Mouse (Mus musculus): ENCODE data around the gene Vmac.

The Vmac gene

DNA sequence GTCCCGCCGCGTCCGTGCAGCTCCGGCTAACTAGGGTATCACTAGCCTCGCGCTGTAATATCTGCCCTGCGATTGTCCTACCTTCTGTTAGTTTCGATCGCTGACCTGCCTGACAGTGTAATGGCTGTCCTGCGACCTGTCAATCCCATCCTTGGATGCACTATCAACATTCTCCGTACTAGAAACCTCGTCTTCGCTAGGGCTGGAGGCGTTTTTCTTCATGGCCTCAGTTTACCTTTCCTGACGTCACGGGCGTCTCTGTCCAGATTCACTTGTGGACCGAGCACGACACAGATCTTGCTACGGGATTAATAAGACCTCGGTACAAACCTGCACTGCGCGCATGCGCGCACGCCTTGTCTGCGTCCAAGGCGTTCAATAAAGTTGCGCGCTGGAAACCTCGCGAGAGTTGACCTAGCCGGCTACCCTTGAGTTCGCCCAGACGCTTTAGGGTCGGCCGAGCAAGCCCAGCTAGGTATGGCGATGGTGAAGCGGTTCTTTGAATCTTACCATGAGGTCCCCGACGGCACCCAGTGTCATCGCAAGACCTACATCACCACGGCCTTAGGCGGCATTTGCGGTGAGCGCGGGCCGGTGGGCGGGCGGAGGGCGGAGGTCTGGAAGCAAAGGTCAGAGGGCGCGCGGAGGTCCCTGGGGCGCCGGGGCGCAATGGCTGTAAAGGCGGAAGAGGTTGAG lies at the start of gene Vmac, which contains the start of gene Ndufa11:
Vmac (minus strand) TSS at position 660 of the 696 bp plus-strand sequence.
Ndufa11 (plus strand) TSS at position 405 of the 696 bp plus-strand sequence.
- peak; percentile 72 to 95 for DNase-seq (ENCODE audit: low spot score in 2 of 2)

DNA sequence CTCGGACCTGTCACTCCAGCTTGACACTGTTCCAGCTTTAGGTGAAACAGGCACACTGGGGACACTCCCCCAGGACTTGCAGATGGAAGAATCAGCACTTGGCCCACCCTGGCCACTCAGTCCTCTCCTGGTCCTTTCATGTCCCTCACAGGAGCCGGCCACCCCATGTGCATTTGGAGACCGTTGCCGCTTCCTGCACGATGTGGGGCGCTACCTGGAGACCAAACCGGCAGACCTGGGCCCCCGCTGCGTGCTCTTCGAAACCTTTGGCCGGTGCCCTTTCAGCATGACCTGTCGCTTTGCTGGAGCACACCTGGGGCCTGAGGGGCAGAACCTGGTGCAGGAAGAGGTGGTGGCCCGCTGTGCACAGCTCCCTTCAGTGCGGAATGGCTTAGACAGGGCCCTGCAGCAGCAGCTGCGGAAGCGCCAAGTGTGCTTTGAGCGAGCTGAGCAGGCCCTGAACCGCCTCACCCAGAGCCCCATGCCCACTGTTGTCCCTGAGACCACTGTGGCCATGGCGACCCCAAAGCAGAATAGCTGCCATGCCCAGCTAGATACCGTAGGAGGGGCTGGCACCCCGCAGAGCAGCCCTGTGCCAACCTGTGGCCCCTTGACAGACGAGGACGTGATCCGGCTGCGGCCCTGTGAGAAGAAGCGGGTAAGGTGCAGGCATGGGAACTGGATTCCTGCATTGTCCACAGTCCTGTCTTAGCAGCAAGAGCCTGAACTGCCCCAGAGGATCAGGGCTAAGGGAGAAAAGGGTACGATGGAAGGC lies 49.0 kb upstream of the Vmac start:
- no peak for DNase-seq (ENCODE audit: low spot score in 2 of 2)

- no peak for DNase-seq (ENCODE audit: low spot score in 2 of 2)
These were observed 47.6 kb upstream of the Vmac start for GRCm38 (mm10) chr17:56765431-56765830.

DNA sequence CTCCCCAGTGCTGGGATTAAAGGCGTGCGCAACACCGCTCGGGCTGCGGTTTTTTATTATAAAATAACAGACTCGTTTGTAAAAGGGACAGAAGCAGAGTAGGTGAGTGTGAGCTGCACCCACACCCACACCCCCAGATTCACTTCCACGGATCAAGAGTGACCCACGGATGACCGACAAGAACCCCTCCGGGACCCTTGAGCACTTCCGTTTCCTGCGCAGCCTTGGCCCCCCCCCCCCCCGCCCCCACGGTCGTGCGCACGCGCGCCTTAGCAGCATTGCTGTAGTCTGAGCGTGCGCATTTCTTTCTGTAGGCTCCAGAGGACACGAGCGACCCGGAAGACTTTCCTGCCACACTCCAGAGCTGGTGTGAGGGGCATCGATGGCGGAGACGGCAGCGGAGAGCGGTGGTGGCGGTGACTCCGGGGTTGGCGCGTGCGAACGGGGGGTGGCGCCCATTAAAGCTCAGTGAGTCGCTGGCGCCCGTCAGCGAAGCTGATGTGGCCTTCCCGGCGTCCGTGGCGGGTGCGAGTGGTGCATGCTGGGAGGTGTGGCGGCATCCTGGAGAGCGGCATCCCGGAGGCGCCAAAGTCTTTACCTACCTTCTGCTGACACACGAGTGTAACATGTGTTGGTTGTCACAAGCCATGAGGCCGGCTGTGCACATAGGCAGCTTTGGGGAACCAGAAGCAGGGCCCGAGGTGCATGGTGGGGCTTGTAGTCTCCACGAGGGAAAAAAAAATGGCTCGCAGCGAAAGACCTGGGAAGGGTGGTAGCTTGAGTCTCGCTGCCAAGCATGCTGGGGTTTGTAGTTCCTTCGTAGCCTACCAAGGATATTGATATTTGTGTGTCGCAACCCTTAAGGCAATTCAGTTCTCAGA lies 46.9 kb upstream of the Vmac start, which contains the start of gene Dus3l:
Dus3l (plus strand) TSS at position 284 of the 881 bp plus-strand sequence.
- peak; percentile 83 to 91 for DNase-seq (ENCODE audit: low spot score in 2 of 2)

DNA sequence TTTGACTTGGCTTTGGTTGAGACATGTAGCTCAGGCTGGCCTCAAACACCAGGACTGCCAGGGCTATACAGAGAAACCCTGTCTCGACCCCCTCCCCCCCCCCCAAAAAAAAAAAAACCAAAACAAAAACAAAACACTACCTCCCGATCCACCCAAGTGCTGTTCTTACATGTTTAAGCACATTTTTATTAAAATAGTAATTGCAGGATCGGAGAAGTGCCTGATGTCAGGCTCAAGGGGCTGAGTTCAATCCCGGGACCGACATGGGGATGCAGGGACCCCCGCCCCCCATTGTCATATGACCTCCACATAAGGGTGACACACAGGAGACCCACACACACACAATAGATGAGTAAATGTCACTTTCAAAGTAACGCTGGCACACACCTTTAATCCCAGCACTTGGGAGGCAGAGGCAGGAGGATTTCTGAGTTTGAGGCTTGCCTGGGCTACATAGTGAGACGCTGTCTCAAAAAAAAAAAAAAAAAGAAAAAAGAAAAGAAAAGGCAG lies 46.0 kb upstream of the Vmac start:
- DNase-seq (ENCODE audit: low spot score in 2 of 2): no peak

- peak in 1 of 2 experiments; percentile 81 for DNase-seq (ENCODE audit: low spot score in 2 of 2)
These were observed 45.2 kb upstream of the Vmac start for GRCm38 (mm10) chr17:56762769-56763731.

GRCm38 (mm10) chr17:56761991-56762410 lies 44.2 kb upstream of the Vmac start:
- DNase-seq (ENCODE audit: low spot score in 2 of 2): peak; percentile 65 to 82

DNA sequence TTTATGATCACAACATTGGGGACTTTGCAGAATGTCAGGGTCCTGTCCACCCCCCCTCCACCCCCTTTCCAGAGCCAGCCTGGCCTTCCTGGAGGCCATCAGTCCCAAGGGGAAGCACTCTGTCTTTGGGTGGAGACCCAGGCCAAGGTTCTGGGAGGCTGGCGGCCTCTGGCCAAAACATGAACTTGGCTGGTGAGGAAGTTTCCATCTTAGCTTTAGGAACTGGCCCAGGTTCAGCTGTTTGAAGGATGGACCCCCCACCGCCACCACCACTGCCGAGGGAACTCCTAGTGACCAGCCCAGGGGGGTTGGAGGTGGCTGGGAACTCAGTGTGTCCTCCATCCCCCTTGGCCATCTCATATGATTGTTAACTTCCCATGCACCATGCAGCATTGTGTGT lies 43.3 kb upstream of the Vmac start:
- DNase-seq (ENCODE audit: low spot score in 2 of 2): no peak

GRCm38 (mm10) chr17:56759261-56759660 lies 41.4 kb upstream of the Vmac start:
- DNase-seq (ENCODE audit: low spot score in 2 of 2): no peak

GRCm38 (mm10) chr17:56758132-56758531 lies 40.3 kb upstream of the Vmac start:
- DNase-seq (ENCODE audit: low spot score in 2 of 2): peak in 1 of 2 experiments; percentile 68

GRCm38 (mm10) chr17:56757416-56758123 lies 39.7 kb upstream of the Vmac start, which contains the start of gene Nrtn:
Gene Nrtn, minus strand, starts transcription at chr17:56757530.
- peak in 1 of 2 experiments; percentile 66 for DNase-seq (ENCODE audit: low spot score in 2 of 2)

DNA sequence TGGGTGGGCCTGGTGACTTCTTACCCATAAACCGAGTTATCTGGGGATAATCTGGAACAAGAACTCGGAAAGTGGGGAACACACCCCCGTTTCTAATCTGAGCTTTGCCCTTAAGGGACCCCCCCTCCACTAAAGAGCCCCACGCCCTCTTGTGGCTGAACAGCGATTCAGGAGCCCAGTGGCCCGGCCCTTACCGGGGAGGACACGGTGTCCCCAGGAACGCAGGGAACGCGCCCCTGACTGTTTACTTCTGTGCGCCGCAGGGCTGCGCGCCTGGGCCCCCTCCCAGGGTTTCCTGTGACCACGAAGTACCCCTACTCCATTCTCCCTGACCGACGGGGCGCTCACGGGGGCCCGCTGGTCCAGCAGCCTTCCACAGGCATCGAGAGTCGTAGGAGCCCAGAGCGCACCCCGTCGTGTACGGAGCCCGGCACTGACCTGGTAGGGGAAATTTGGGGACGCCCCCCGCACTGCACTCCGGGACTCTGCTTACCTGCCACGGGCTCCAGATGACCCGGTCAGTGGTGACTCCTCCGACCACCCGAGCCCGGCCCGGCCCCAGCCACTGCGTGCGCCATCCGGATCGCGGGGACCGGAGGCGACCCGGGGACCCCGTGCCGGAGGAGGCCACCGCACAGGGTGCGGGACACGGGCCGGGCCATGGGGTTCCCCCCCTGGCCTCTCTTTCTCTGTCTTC lies 39.0 kb upstream of the Vmac start:
- DNase-seq (ENCODE audit: low spot score in 2 of 2): no peak

DNA sequence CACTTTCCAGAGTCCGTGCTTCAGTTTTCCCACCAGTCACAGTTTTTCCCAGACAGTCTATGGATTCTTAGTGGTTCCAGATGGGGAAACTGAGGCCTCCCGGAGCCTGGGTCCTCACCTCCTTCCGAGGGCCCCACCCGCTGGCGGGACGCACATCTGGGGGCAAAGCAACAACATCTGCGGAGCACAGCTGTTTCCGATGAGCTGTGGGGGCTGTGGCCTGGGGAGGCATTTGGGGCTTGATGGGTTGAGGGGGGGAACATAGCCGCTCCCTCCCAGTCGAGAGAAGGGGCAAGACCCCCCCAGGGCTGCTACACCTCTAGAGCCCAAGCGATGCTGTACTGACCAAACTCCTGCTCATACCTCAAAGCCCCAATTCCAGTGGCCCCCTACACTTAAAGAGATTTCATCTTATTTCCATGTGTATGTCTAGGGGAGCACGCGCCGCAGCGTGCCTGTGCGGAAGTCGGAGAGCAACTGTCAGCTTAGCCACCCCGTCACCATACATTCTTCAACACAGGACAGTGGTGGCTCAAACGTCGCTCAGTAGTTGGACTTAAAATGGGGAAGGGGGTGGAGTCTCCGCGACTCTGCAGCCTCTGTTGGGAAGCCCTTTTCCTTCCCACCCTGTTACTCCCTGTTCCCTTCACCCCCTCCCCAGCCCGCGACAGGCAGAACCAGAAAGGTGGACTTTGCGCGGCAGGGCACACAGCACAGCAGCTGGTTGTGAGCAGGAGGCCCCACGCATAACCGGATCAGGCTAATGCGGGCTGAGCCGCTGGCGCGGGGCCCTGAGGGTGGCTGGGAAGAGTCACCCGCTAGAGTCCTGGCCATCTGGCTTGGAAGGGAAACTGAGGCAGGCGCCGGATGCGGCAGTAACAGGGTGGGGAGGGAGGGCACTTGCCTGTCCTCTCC lies 36.7 kb upstream of the Vmac start:
- DNase-seq (ENCODE audit: low spot score in 2 of 2): no peak

DNA sequence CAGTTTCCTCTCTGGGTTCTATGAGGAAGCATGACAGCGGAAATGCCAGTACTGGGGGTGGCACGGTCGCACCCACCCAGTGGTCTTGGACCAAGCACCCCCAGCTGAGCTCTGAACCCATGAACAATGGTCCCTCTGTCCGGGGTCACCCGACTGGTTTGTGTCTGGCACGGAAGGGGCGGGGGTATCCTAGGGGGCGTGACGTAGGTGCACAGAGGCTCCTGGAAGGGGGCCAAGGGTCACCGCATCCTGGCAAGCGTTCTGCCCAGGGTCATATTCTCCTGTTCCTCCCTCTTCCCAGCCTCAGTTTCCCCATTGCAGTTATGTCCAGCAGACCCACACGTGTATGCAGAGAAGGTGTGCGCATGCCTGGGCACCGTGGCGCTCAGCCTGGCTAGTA lies 35.6 kb upstream of the Vmac start:
- no peak for DNase-seq (ENCODE audit: low spot score in 2 of 2)

DNA sequence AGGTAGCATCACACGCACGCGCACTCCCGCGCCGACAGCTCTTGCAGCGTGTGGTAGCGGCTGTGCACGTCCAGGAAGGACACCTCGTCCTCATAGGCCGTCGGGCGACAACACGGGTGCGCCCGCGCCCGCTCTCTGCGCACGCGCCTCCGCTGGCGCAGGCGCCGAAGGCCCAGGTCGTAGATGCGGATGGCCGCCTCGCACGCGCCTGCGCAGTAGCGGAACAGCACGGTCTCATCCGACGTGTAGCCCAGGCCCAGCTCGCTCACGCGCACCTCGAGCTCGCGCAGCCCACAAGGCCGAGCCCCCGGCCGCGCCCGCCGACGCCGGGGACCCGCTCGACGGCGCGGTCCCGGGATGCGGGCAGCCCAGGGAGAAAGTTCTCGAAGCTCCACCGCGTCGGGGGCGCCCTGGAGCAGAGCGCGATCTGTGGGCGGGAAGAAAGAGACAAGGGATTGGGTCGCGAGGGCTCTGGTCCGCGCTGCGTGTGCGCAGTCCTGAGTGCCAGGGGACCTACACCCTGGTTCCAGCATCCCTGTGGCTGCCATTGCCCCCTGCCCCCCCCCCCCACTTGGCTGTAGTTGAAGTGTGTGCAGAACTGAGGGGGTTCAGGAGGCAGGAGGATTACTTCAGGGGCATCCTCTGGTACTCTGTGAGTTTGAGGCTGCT lies 33.7 kb upstream of the Vmac start:
- DNase-seq (ENCODE audit: low spot score in 2 of 2): no peak

GRCm38 (mm10) chr17:56744173-56744572 lies 26.4 kb upstream of the Vmac start:
- DNase-seq (ENCODE audit: low spot score in 2 of 2): no peak

GRCm38 (mm10) chr17:56740788-56741160 lies 23.0 kb upstream of the Vmac start:
- no peak for DNase-seq (ENCODE audit: low spot score in 2 of 2)

Data from left cerebral cortex, adult 9 months (tissue).